Mouse (Mus musculus): ENCODE measurements at regions not wholly inside any gene's neighbourhood (a gene's known extent, or its start where the extent isn't known, plus 50 kb on each side); places are given as distances from the start of the nearest gene placed in this dataset.

GRCm38 (mm10) chr14:99612114-99612513, 313.6 kb downstream of the Klf5 start:
- DNase-seq (ENCODE audit: low read depth, low spot score): no peak

- DNase-seq (ENCODE audit: low read depth, low spot score): no peak
These were observed 316.3 kb downstream of the Klf5 start for GRCm38 (mm10) chr14:99614748-99615147.

DNA sequence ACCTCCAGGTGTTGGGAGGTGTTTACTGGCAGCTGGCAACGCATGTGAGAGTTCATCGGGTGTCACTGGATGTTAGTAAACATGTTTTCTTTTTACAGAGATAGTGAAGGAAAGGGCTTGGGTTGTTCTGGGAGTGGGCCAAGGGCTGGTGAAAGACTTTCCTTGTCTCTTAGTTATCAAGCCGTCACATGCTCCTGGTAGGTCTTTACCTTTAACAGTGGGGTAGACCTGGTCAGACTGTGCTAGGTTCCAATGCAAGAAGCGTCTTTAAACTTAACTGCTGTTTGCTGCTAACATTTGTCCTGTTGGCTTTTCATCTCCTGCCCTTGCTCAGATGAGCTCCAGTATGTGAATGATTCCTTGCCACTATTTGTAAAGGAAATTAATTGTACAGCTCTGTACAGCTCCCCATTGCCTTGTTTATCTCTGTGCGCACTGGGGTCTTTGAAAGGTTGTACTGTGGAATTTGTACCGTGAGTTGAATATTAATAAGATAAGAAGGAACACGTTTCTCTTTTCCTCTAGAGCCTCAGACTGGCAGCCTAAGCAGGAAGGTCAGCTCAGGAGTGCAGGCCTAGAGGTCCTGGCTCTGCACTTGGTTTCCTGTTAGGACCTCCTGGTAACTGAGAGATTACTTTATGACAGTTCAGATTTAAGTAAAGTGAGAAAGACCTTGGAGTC, 318.3 kb downstream of the Klf5 start:
- DNase-seq (ENCODE audit: low read depth, low spot score): no peak

DNA sequence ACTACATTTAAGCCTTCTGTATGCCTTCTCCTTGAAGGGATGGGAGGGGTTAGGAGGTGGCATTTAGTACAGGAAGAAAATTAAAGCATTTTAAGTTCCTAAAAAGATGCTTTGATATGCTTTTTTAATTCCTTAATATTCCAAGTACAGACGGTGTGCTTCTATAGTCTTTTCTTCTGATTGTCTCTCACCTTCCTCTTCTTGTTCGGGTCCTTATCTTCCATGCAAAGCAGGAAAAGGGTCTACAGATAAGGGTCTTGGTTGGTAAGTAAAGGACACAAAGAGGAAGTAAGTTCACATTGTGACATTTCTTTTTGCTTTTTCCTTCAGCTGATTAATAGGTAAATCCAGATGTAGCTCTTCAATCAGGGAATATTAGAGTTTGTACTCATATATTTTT, 318.9 kb downstream of the Klf5 start:
- no peak for DNase-seq (ENCODE audit: low read depth, low spot score)

GRCm38 (mm10) chr14:99621538-99621937, 323.0 kb downstream of the Klf5 start:
- DNase-seq (ENCODE audit: low read depth, low spot score): no peak

GRCm38 (mm10) chr14:99624380-99625327, 326.2 kb downstream of the Klf5 start:
- DNase-seq (ENCODE audit: low read depth, low spot score): no peak

- DNase-seq (ENCODE audit: low read depth, low spot score): no peak
These were observed 329.1 kb downstream of the Klf5 start for GRCm38 (mm10) chr14:99627615-99628014.

- no peak for DNase-seq (ENCODE audit: low read depth, low spot score)
These were observed 332.6 kb downstream of the Klf5 start for GRCm38 (mm10) chr14:99631092-99631491.

DNA sequence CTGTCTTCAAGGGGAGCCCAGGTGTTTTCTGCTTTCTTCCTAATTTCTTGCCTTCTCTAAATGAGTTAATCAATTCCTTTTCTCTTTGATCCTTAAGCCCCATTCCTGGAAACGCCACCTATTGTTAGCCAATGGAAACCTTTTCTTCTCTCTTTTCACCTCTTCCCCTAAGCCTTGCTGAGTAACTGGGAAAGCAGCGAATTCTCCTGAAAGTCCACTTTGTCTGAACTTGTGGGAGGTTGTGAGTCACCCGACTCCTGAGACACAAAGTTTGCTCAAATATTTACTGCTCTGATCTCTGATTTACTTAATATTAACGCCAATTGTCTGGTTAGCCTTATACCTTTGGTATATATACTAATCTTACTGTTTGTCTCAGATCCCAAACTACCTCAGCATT, 334.0 kb downstream of the Klf5 start:
- DNase-seq (ENCODE audit: low read depth, low spot score): no peak

GRCm38 (mm10) chr14:99635556-99636150, 337.2 kb downstream of the Klf5 start:
- no peak for DNase-seq (ENCODE audit: low read depth, low spot score)

DNA sequence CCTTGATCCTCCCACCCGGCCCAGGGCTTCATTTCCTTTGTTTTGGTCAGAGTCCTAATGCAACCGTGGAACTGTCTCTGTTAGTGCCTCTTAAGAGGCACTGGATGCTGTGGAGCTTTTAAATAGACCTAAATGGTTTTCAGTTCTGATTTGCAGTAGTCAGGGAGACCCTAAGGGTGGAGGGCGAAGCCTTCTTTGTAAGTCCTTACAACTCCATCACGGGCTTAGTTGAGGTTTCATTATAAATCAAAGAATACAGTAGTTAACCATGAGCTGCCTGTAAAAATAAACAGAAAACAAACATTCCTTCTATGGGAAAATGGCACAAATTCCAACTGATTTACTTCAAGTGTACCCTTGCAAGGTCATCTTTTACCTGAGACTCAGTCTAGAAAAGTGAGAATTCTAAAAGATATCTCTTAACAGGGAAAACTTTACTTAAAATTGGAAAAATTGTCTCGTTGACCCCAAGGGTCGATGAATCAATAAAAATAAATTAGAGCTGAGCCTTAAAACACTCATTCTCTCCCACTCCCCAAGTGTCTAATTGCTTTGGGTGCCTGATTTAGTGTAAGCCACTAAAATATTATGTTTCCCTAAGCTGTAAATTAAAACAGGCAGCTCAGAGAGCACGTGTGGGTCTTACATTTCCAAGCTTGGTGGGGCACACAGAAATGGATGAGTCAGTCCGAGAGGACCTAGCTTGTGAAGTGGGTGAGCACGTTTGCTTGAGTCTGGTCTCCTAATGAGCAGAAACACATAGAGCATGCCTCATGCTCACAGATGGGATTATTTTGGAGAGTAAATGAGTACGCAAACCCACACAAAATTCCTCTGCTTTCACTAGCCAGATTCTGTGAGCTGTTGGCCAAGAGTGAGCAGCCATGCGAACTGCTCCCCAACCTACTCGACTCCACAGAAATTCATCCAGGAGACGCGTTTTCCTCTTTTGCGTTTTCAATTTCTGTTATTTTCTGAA, 343.3 kb downstream of the Klf5 start:
- DNase-seq (ENCODE audit: low read depth, low spot score): no peak

DNA sequence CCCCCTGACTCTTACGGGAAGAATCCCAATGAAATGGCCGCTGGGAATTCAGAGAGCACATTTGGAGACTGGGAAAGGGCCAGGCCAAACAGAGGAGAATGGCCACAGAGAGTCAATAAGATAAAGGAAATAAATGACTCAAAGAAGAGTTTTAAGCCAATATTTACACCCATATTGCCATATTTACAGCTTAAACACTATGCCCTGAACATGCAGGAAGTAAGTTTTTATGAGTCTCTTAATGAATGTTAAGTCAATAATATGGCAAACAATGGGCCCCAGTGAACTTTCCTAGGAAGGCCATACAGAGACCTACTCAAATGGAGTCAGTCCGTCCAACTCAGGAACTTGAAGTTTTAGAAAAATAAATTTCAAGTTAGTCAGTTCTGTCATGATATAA, 347.8 kb downstream of the Klf5 start:
- DNase-seq (ENCODE audit: low read depth, low spot score): no peak

- no peak for DNase-seq (ENCODE audit: low read depth, low spot score)
These were observed 375.9 kb downstream of the Klf5 start for GRCm38 (mm10) chr14:99674399-99674798.

DNA sequence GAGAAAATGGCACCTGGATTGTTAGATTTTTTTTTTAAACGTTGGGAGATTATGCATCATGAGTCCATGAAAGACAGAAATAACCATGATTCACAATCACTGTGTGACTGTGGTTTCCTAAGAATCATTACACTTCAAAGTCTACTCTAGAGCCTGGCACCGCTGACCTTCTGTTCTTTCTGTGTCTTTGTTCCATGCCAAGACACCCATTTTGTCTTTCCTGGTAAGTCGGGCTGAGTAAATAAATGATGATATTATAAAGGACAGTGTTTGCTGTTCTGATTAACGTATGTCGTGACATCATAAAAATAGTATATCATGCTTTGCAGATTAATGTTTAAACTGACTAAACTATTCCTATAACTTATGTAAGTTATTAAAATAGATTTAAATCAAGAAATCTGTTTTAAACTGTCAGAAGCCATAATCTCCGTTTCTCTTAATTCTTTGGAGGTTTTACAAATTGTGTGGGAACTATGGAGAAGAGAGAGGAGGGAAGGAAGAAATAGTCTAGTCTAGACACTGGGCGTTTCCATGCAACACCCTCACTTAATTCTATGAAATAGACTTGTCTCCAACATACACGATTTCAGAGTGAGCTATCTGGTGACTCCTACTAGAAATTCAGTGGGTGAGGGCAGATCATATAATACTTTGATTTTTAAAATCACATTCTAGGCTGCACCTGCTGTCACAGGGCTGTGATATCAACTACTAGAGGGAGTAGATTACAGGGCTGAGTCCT, 388.7 kb downstream of the Klf5 start:
- DNase-seq (ENCODE audit: low read depth, low spot score): no peak

DNA sequence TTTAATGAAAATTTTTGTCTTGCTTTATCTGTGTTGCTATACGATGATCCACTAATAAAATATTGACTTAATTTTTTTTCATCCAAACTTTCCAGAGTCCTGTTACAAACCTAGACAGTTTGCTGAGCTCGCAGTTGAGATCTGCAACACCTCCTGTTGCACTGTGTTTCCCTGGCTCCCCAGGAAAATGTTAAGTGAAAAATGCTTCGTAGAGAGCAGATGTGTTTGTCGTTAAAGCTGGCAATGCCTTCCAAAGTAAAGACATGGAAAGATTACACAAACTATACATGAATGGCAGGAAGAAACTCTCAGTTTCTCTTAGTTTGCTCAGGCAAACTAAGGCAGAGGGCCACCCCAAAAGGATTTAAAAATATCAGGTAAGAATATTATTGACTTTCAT, 389.9 kb downstream of the Klf5 start:
- DNase-seq (ENCODE audit: low read depth, low spot score): no peak

DNA sequence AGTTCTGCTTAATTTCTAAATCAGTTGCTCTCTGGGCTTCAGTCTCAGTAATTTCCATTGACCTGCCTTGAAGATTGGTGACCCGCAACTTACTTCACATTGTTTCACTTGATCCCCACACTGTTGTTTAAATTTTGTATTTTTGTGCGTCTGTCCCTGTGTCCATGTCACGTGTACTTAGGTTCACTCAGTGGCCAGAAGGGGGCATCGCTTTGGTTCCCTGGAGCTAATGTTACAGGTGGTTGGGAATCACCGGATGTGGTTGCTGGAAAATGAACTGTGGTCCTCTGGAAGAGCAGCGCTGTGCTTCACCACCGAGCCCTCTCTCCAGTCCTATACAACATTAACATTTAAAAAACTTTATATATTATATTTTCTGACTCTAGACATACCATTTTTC, 397.8 kb downstream of the Klf5 start:
- no peak for DNase-seq (ENCODE audit: low read depth, low spot score)

GRCm38 (mm10) chr14:99699545-99699944, 401.1 kb downstream of the Klf5 start:
- no peak for DNase-seq (ENCODE audit: low read depth, low spot score)

- DNase-seq (ENCODE audit: low read depth, low spot score): no peak
These were observed 407.5 kb downstream of the Klf5 start for GRCm38 (mm10) chr14:99706004-99706403.

- DNase-seq (ENCODE audit: low read depth, low spot score): no peak
These were observed 409.6 kb downstream of the Klf5 start for GRCm38 (mm10) chr14:99708066-99708465.

GRCm38 (mm10) chr14:99709764-99710163, 411.3 kb downstream of the Klf5 start:
- no peak for DNase-seq (ENCODE audit: low read depth, low spot score)

Data from CD4-positive, CD25-positive, alpha-beta regulatory T cell, adult 2 months (primary cell).